Mouse (Mus musculus) erythroblast, embryonic 14.5 days (primary cell): ENCODE data around the gene Serinc3.

Experiments used
- GATA1 ChIP-seq: IDR thresholded peaks from 2 replicates; pipeline ENCODE4 v1.6.1; 2012; ENCODE audit warnings: low read length, inconsistent platforms, mixed read lengths
- TAL1 ChIP-seq: IDR thresholded peaks from 3 replicates; pipeline ENCODE4 v1.6.1; 2012; ENCODE audit warnings: low read length, inconsistent platforms, mixed read lengths

DNA sequence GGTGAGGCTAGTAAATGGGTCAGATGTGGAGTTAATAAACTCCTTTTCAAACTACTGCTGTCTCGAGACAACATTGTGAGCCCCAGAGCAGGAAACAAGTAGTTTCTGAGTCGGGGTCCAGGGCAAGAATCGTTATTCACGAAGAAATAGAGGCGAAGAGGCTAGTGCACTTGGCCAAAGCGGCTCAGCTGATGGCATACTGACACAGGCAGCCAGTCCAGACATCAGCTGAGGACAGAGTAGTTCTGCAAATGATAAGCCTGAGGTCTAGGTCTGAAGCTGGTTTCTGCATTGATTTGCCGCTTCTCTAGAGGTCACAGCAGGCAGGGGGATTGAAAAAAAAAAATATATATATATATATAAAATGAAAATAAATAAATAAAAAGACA is 43.2 kb downstream of the Serinc3 start:
- no peak for TF ChIP-seq TAL1
- TF ChIP-seq GATA1, result no peak
